Mouse (Mus musculus): ENCODE measurements around the gene Ccdc124.

GRCm38 (mm10) chr8:70868559-70869198 is 5.1 kb downstream of the Ccdc124 start:
- TF ChIP-seq CTCF (IDR thresholded peaks at IDR 0.05; ENCODE audit: insufficient read depth, low read depth, low read length): no peak
- TF ChIP-seq POLR2A (IDR thresholded peaks at IDR 0.05; ENCODE audit: insufficient read depth, low read depth, low read length): no peak
